Mouse (Mus musculus) lung, postnatal 14 days (tissue): ENCODE data around the gene Creb5.

Experiments
- DNase-seq: peaks from one replicate; pipeline ENCODE4 v3.0.0; 2021

Gene Creb5

GRCm38 (mm10) chr6:53710560-53710959 lies 423.5 kb downstream of the Creb5 start:
- no peak for DNase-seq

GRCm38 (mm10) chr6:53713152-53713551 lies 426.1 kb downstream of the Creb5 start:
- DNase-seq: no peak

- DNase-seq: no peak
These were observed 427.8 kb downstream of the Creb5 start for GRCm38 (mm10) chr6:53714908-53715321.

- DNase-seq: no peak
These were observed 428.9 kb downstream of the Creb5 start for GRCm38 (mm10) chr6:53716013-53716412.

- no peak for DNase-seq
These were observed 432.9 kb downstream of the Creb5 start for GRCm38 (mm10) chr6:53720009-53720408.

GRCm38 (mm10) chr6:53721595-53721994 lies 434.5 kb downstream of the Creb5 start:
- peak; percentile 77 for DNase-seq

- no peak for DNase-seq
These were observed 435.6 kb downstream of the Creb5 start for GRCm38 (mm10) chr6:53722694-53723093.

GRCm38 (mm10) chr6:53730487-53730886 lies 443.4 kb downstream of the Creb5 start:
- DNase-seq: no peak

GRCm38 (mm10) chr6:53730996-53731485 lies 444.0 kb downstream of the Creb5 start:
- DNase-seq: no peak

GRCm38 (mm10) chr6:53733546-53733945 lies 446.5 kb downstream of the Creb5 start:
- no peak for DNase-seq

GRCm38 (mm10) chr6:53733999-53734398 lies 446.9 kb downstream of the Creb5 start:
- DNase-seq: no peak

GRCm38 (mm10) chr6:53735696-53736095 lies 448.6 kb downstream of the Creb5 start:
- DNase-seq: no peak

GRCm38 (mm10) chr6:53738206-53738605 lies 451.1 kb downstream of the Creb5 start:
- no peak for DNase-seq

- DNase-seq: no peak
These were observed 454.2 kb downstream of the Creb5 start for GRCm38 (mm10) chr6:53741222-53741621.
